Mouse (Mus musculus) forebrain, postnatal 0 days (tissue): ENCODE data around the gene Wnk1. TPM values are rescaled to one million over a fixed set of nuclear protein-coding genes. Genes with fewer than 3 reads are reported as not detected.
A peak's percentile ranks its signal among the peaks of the same experiment; 100 is the strongest.

Experiments
- ATAC-seq: fragments of 200-750 bp; cut with Nextera tagmentation; 2 replicates; pipeline ENCODE4 v1.8.0; 2017; ENCODE audit warnings: mild to moderate bottlenecking, moderate library complexity
- DNase-seq: peaks from one replicate; pipeline ENCODE4 v3.0.0-alpha.2; 2015
- H3K27ac ChIP-seq: fragments of 300-500 bp; sonication (generic); 2 replicates; pipeline ENCODE4 v1.5.1; 2014; ENCODE audit warnings: low read depth, mild to moderate bottlenecking, antibody characterized with exemption, low read length, moderate library complexity, mixed read lengths
- H3K27me3 ChIP-seq: fragments of 300-500 bp; sonication (generic); 2 replicates; pipeline ENCODE4 v1.6.1; 2014; ENCODE audit warnings: mild to moderate bottlenecking, low read length, mixed read lengths; ENCODE audit not compliant: insufficient read depth
- H3K36me3 ChIP-seq: fragments of 300-500 bp; sonication (generic); 2 replicates; pipeline ENCODE4 v1.6.1; 2014; ENCODE audit warnings: mild to moderate bottlenecking, moderate library complexity; ENCODE audit not compliant: insufficient read depth
- H3K4me1 ChIP-seq: fragments of 300-500 bp; sonication (generic); 2 replicates; pipeline ENCODE4 v1.6.1; 2014; ENCODE audit warnings: antibody characterized with exemption; ENCODE audit not compliant: insufficient read depth
- H3K4me2 ChIP-seq: fragments of 300-500 bp; sonication (generic); 2 replicates; pipeline ENCODE4 v1.6.1; 2014; ENCODE audit warnings: low read depth, mild to moderate bottlenecking, moderate library complexity
- H3K4me3 ChIP-seq: fragments of 300-500 bp; sonication (generic); 2 replicates; pipeline ENCODE4 v1.5.1; 2014; ENCODE audit warnings: low read depth, low read length, mixed read lengths
- H3K9ac ChIP-seq: fragments of 300-500 bp; sonication (generic); 2 replicates; pipeline ENCODE4 v1.6.1; 2014; ENCODE audit warnings: mild to moderate bottlenecking
- H3K9me3 ChIP-seq: fragments of 300-500 bp; sonication (generic); 2 replicates; pipeline ENCODE4 v1.6.1; 2016; ENCODE audit warnings: low read length
- CTCF ChIP-seq: sonication (generic); IDR thresholded peaks from 2 replicates; pipeline ENCODE4 v1.5.1; 2016; ENCODE audit warnings: antibody characterized with exemption, control low read depth, low read depth
- WGBS: fragments of 180-500 bp; shearing (Covaris S2); extraction: QIAGEN DNeasy Blood & Tissue Kit; methylation state at CpG from one replicate; pipeline ENCODE4 v1.1.7; 2014; 5-methylcytosine and 5-hydroxymethylcytosine counted together
- polyA plus RNA-seq: library from polyadenylated mRNA; unstranded; fragments of >200 nt; fragmentation: Nextera tagmentation; extraction: Ambion mirVana; gene quantifications from 2 replicates; pipeline ENCODE4 v1.2.1, GENCODE M21; 2015
- total RNA-seq: library from RNA; depleted of rRNA; stranded (reverse); fragments of >200 nt; gene quantifications from 2 replicates; pipeline ENCODE4 v1.2.3, GENCODE M21; 2014

The Wnk1 gene
- total and polyA plus RNA-seq, 2 experiments from 2014 or later, result 34.2 to 130 TPM

DNA sequence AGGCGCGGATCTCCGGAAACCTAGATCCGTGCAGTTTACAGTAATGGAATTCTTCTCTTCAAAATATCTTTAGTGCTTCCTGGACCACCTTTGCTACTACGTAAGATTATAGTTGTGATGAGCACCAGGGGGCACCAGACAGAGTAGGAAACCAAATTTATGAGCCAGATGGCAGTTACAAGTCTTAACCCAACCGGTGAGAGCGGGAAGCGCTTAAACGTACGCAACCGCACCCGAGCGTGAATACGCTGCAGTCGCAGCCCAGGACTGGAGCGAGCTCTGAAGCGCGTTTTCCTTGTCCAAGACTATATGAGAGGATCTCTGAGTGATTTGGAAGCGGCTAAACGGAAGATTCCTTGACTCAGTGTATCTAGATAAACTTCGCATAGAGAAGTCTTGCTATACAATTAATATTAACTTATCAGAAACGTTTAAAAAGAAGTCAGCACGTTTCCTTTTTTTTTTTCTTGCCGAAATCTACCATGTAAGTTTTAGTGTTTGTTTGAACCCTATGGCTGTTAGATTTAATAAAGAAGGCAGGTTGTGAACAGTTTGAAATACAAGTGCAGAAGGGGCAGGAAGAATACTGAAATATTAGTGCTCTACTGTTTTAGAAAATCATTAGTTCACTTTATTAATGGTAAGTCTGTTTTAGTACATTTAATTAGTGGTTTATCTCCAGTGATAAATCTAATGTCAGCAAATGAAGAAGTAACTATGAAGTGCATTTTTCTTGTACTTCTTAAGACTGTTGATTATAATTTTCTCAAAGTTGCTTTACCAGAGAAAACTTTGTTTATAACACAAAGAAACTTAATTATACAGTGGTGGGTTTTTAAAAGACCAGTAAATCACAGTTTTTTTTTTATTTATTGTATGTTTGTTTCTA is 1.4 kb upstream of the Wnk1 start:
- H3K27me3 ChIP-seq, result no peaks in the 10 kb centered on the region
- ATAC-seq (peak; percentile 26), DNase-seq (peak; percentile 90)
- H3K4me3 ChIP-seq, result peak overlapping the region; percentile 88
- peaks cover 10% of the 10 kb centered on the region for H3K4me1 ChIP-seq
- H3K4me2 ChIP-seq, result peak overlapping the region; percentile 74
- 3% methylated on average over 24 of the region's 24 CpGs for WGBS
- H3K27ac ChIP-seq, result no peak overlapping the region
- H3K36me3 ChIP-seq, result no peaks in the 10 kb centered on the region
- H3K9me3 ChIP-seq, result no peaks in the 10 kb centered on the region
- peak; percentile 85 for TF ChIP-seq CTCF
- peak overlapping the region; percentile 10; the same call in 1 of the 2 replicates for H3K9ac ChIP-seq

DNA sequence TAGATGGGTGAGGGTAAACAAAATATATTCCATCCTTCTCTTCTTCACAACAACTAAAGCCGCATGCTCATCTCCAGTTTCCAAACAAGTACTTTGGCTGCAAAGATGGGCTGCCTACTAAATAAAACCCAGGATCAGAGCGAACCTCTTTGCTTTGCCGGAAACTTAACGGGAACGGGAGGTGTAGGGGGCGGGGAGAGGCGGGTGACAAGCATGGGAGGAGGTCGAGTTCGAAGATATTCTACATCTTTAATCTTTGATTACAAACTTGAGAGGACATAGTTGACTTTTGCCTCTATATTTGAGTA is 738 bp upstream of the Wnk1 start:
- no peak for DNase-seq
- ATAC-seq, result no peak

GRCm38 (mm10) chr6:120037636-120038365 is 671 bp downstream of the Wnk1 start:
- WGBS, result 1% methylated on average over 77 of the region's 85 CpGs
- Histone ChIP-seq H3K27ac (peak overlapping the region; percentile 95), H3K36me3 (no peaks in the 10 kb centered on the region), H3K27me3 (no peaks in the 10 kb centered on the region), H3K4me1 (peaks cover 10% of the 10 kb centered on the region), H3K4me3 (peak overlapping the region; percentile 88), H3K4me2 (peak overlapping the region; percentile 79), H3K9me3 (no peaks in the 10 kb centered on the region), H3K9ac (peak overlapping the region; percentile 81)
- ATAC-seq (peak; percentile 57), DNase-seq (peak; percentile 71)
- TF ChIP-seq CTCF, result no peak

More for the DNA sequence above, 738 bp upstream of the Wnk1 start:
- Histone ChIP-seq H3K9ac (no peak overlapping the region), H3K9me3 (no peaks in the 10 kb centered on the region), H3K27ac (peak overlapping the region; percentile 62), H3K36me3 (no peaks in the 10 kb centered on the region), H3K4me3 (peak overlapping the region; percentile 88), H3K27me3 (no peaks in the 10 kb centered on the region), H3K4me1 (peaks cover 10% of the 10 kb centered on the region), H3K4me2 (peak overlapping the region; percentile 74)
- 0% methylated on average over 9 of the region's 9 CpGs for WGBS
- TF ChIP-seq CTCF, result no peak

- no peaks in the 10 kb centered on the region for H3K27me3 ChIP-seq
- peak overlapping the region; percentile 81 for H3K9ac ChIP-seq
- H3K4me2 ChIP-seq, result peak overlapping the region; percentile 79
- peak; percentile 71 for DNase-seq
- 2% methylated on average over 51 of the region's 51 CpGs for WGBS
- H3K27ac ChIP-seq, result peak overlapping the region; percentile 95
- H3K4me1 ChIP-seq, result peaks cover 10% of the 10 kb centered on the region
- peak; percentile 76 for TF ChIP-seq CTCF
- no peaks in the 10 kb centered on the region for H3K36me3 ChIP-seq
- H3K9me3 ChIP-seq, result no peaks in the 10 kb centered on the region
- peak; percentile 19 for ATAC-seq
- H3K4me3 ChIP-seq, result peak overlapping the region; percentile 88
Observed at GRCm38 (mm10) chr6:120037004-120037635, 1.4 kb downstream of the Wnk1 start.

DNA sequence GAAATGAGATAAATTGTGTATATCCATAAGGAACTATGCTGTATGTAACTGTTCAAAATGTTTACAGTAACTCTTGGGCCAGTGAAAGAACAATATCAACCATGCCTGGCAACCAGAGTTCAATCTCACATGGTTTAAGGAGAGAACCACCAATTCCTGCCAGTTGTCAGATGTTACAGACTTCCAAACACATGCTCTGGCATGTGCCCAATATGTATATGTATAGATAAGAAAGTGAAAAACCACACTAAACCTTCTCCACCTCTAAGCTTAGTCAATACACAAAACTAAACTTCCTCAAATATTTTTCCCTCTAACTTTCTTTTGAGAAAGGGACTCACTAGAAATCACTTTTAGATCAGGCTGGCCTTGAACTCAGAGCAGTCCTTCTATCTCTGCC is 13.9 kb downstream of the Wnk1 start:
- Histone ChIP-seq H3K27ac (no peak overlapping the region), H3K4me3 (no peak overlapping the region), H3K9ac (no peak overlapping the region), H3K4me1 (no peaks in the 10 kb centered on the region), H3K4me2 (no peak overlapping the region), H3K27me3 (no peaks in the 10 kb centered on the region), H3K36me3 (no peaks in the 10 kb centered on the region), H3K9me3 (no peaks in the 10 kb centered on the region)
- ATAC-seq (no peak), DNase-seq (no peak)
- TF ChIP-seq CTCF, result no peak

DNA sequence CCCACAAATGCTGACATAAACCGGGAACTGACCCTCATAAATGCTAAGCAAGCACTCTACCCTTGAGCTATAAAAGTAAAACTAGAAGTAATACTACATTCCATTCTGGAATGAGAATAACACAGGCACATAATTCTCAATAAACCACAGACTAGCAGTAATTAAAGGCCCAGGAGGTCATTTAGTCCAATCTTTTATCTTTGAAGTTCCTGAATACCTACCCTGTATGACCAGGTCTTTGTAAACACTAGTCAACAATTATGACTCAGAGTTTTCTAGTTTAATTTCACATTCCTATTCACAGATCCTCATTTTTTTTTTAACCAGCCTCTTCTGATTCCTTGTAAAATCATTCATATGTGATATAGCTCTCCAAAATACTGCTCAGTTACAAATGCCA is 14.7 kb downstream of the Wnk1 start:
- 69% methylated on average over 1 of the region's 1 CpGs for WGBS

More for the DNA sequence above, 14.7 kb downstream of the Wnk1 start:
- no peaks in the 10 kb centered on the region for H3K4me1 ChIP-seq
- no peaks in the 10 kb centered on the region for H3K9me3 ChIP-seq
- H3K27ac ChIP-seq, result no peak overlapping the region
- no peaks in the 10 kb centered on the region for H3K36me3 ChIP-seq
- DNase-seq, result no peak
- no peak overlapping the region for H3K4me3 ChIP-seq
- no peaks in the 10 kb centered on the region for H3K27me3 ChIP-seq
- no peak overlapping the region for H3K9ac ChIP-seq
- no peak for TF ChIP-seq CTCF
- no peak overlapping the region for H3K4me2 ChIP-seq
- ATAC-seq, result no peak
